Mouse (Mus musculus) lung, postnatal 0 days (tissue): ENCODE measurements around the gene Gja10. TPM values are rescaled to one million over a fixed set of nuclear protein-coding genes. Genes with fewer than 3 reads are reported as not detected.

Source experiments
- ATAC-seq: fragments of 200-750 bp; cut with Nextera tagmentation; 2 replicates; pipeline ENCODE4 v1.8.0; 2017; ENCODE audit warnings: moderate library complexity
- DNase-seq: peaks from one replicate; pipeline ENCODE4 v3.0.0-alpha.2; 2016; ENCODE audit warnings: low spot score
- H3K27ac ChIP-seq: fragments of 300-500 bp; sonication (generic); 2 replicates; pipeline ENCODE4 v1.5.1; 2014; ENCODE audit warnings: antibody characterized with exemption, mild to moderate bottlenecking, low read length, mixed read lengths
- H3K27me3 ChIP-seq: fragments of 300-500 bp; sonication (generic); replicated peaks from 2 replicates; pipeline ENCODE4 v1.6.1; 2014; ENCODE audit warnings: low read length, mixed read lengths; ENCODE audit not compliant: insufficient read depth
- H3K36me3 ChIP-seq: fragments of 300-500 bp; sonication (generic); 2 replicates; pipeline ENCODE4 v1.6.1; 2014; ENCODE audit warnings: low read length, mixed read lengths; ENCODE audit not compliant: insufficient read depth
- H3K4me1 ChIP-seq: fragments of 300-500 bp; sonication (generic); 2 replicates; pipeline ENCODE4 v1.6.1; 2014; ENCODE audit warnings: antibody characterized with exemption, low read depth, low read length, mixed read lengths; ENCODE audit not compliant: insufficient read depth
- H3K4me2 ChIP-seq: fragments of 300-500 bp; sonication (generic); replicated peaks from 2 replicates; pipeline ENCODE4 v1.6.1; 2014; ENCODE audit warnings: low read depth, mild to moderate bottlenecking, low read length, moderate library complexity, mixed read lengths
- H3K4me3 ChIP-seq: fragments of 300-500 bp; sonication (generic); 2 replicates; pipeline ENCODE4 v1.5.1; 2014; ENCODE audit warnings: low read depth, low read length
- H3K9ac ChIP-seq: fragments of 300-500 bp; sonication (generic); replicated peaks from 2 replicates; pipeline ENCODE4 v1.6.1; 2014; ENCODE audit warnings: low read depth, mild to moderate bottlenecking
- H3K9me3 ChIP-seq: fragments of 300-500 bp; sonication (generic); 2 replicates; pipeline ENCODE4 v1.6.1; 2016; ENCODE audit warnings: low read length, mixed read lengths
- CTCF ChIP-seq: IDR thresholded peaks from 2 replicates; pipeline ENCODE4 v1.5.1; 2016; ENCODE audit warnings: antibody characterized with exemption, mild to moderate bottlenecking
- EP300 ChIP-seq: IDR thresholded peaks from 2 replicates; pipeline ENCODE4 v1.6.1; 2016; ENCODE audit warnings: antibody characterized with exemption, mild to moderate bottlenecking, control low read depth
- WGBS: fragments of 180-500 bp; shearing (Covaris S2); extraction: QIAGEN DNeasy Blood & Tissue Kit; methylation state at CpG from one replicate; pipeline ENCODE4 v1.1.7; 2014; 5-methylcytosine and 5-hydroxymethylcytosine counted together
- polyA plus RNA-seq: library from polyadenylated mRNA; unstranded; fragments of >200 nt; fragmentation: Nextera tagmentation; extraction: Ambion mirVana; gene quantifications from 2 replicates; pipeline ENCODE4 v1.2.1, GENCODE M21; 2015

Gene Gja10
- polyA plus RNA-seq, 1 experiment from 2014 or later, result not detected

GRCm38 (mm10) chr4:32572118-32572517, 30.4 kb downstream of the Gja10 start:
- H3K27me3 ChIP-seq, result no peaks in the 10 kb centered on the region
- H3K9me3 ChIP-seq, result no peaks in the 10 kb centered on the region
- DNase-seq (peak; percentile 69), ATAC-seq (peak; percentile 50)
- H3K4me3 ChIP-seq, result no peak overlapping the region
- peak; percentile 81 for TF ChIP-seq CTCF
- no peak for TF ChIP-seq EP300
- peaks cover 8% of the 10 kb centered on the region; the same call in 1 of the 2 replicates for H3K36me3 ChIP-seq
- H3K27ac ChIP-seq, result no peak overlapping the region
- H3K9ac ChIP-seq, result no peak overlapping the region
- no peaks in the 10 kb centered on the region for H3K4me1 ChIP-seq
- H3K4me2 ChIP-seq, result no peak overlapping the region
- 40% methylated on average over 1 of the region's 1 CpGs for WGBS

DNA sequence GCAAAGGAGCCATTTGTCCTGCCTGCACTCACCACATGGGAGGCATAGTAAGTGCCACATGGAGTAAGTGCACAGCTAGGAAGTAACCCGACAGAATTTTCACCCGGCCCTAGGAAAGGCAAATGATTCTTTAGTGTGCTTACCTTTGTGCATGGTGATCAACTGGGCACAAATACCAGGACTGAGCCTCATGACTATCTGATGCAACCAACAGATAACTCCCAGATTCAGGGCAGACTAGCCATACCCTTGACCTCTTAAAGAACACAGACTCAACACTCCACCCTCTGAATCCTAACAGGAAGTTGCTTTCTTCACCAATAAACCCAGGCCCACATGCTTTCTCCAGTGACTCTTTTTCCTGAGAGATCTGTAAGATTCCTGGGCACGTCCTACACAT, 31.1 kb downstream of the Gja10 start:
- H3K27ac ChIP-seq, result no peak overlapping the region
- H3K9me3 ChIP-seq, result no peaks in the 10 kb centered on the region
- no peak overlapping the region for H3K4me3 ChIP-seq
- WGBS, result 45% methylated on average over 3 of the region's 3 CpGs
- TF ChIP-seq EP300 (no peak), CTCF (no peak)
- H3K4me1 ChIP-seq, result no peaks in the 10 kb centered on the region
- no peak overlapping the region for H3K9ac ChIP-seq
- no peak overlapping the region for H3K4me2 ChIP-seq
- ATAC-seq (peak; percentile 37), DNase-seq (peak; percentile 26)
- no peaks in the 10 kb centered on the region for H3K27me3 ChIP-seq
- peaks cover 4% of the 10 kb centered on the region; the same call in 1 of the 2 replicates for H3K36me3 ChIP-seq

GRCm38 (mm10) chr4:32570939-32571317, 31.6 kb downstream of the Gja10 start:
- DNase-seq (no peak), ATAC-seq (no peak)
- H3K9me3 ChIP-seq, result no peaks in the 10 kb centered on the region
- no peaks in the 10 kb centered on the region for H3K4me1 ChIP-seq
- 58% methylated on average over 8 of the region's 8 CpGs for WGBS
- no peak overlapping the region for H3K27ac ChIP-seq
- TF ChIP-seq EP300 (no peak), CTCF (no peak)
- H3K36me3 ChIP-seq, result no peaks in the 10 kb centered on the region
- H3K4me3 ChIP-seq, result no peak overlapping the region
- no peak overlapping the region for H3K4me2 ChIP-seq
- H3K27me3 ChIP-seq, result no peaks in the 10 kb centered on the region
- H3K9ac ChIP-seq, result no peak overlapping the region

- H3K27me3 ChIP-seq, result no peaks in the 10 kb centered on the region
- no peak overlapping the region for H3K4me3 ChIP-seq
- DNase-seq (peak; percentile 63), ATAC-seq (peak; percentile 59)
- TF ChIP-seq CTCF, result peak; percentile 14; the same call in 1 of the 2 replicates
- no peak for TF ChIP-seq EP300
- no peaks in the 10 kb centered on the region for H3K4me1 ChIP-seq
- no peak overlapping the region for H3K27ac ChIP-seq
- H3K36me3 ChIP-seq, result no peaks in the 10 kb centered on the region
- H3K9me3 ChIP-seq, result no peaks in the 10 kb centered on the region
- no peak overlapping the region for H3K9ac ChIP-seq
- no peak overlapping the region for H3K4me2 ChIP-seq
- 43% methylated on average over 17 of the region's 17 CpGs for WGBS
Measured at GRCm38 (mm10) chr4:32569995-32570938, 32.3 kb downstream of the Gja10 start.

DNA sequence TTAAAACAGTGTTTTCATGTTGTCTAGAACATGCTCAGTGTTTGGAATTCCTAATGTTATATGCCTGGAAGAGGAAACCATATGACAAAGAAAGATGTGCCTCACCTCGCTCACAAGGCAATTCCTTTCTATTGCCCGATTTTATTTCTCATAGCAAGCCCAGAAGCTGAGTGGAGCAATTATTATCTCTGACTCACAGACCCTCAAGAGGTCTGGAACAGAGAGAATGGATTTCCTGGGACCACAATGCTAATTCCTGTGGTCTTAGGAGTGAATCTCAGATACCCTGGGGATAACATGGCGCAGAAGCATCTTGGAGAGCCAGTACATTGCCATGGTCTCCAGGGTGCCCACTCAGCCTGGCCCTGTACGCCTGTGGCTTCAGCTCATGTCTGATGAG, 33.5 kb downstream of the Gja10 start:
- ATAC-seq (no peak), DNase-seq (no peak)
- 83% methylated on average over 4 of the region's 4 CpGs for WGBS
- no peak overlapping the region for H3K27ac ChIP-seq
- TF ChIP-seq CTCF (no peak), EP300 (no peak)
- no peak overlapping the region for H3K4me2 ChIP-seq
- no peak overlapping the region for H3K9ac ChIP-seq
- no peaks in the 10 kb centered on the region for H3K27me3 ChIP-seq
- H3K4me3 ChIP-seq, result no peak overlapping the region
- no peaks in the 10 kb centered on the region for H3K36me3 ChIP-seq
- H3K9me3 ChIP-seq, result no peaks in the 10 kb centered on the region
- H3K4me1 ChIP-seq, result no peaks in the 10 kb centered on the region

DNA sequence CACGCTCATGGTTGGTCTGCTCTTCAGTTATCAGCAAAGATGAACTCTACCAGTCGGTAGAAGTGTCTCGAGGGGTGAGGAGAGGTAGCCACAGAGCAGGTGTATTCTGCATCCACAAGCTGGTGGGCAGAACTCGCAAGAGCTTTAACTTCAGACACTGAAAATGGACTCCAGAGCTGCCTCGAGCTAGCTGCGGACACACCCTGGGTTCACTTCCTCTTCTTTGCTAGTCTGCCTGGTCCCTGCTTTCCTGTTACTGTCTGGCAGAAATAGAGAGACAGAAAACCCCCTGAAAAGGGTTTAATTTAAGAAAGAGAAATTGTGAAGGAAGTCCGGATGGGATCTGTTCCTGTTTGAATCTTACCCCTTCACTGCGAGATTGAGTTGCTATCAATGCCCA, 37.6 kb downstream of the Gja10 start:
- H3K27me3 ChIP-seq, result no peaks in the 10 kb centered on the region
- ATAC-seq (no peak), DNase-seq (no peak)
- no peak overlapping the region for H3K4me3 ChIP-seq
- no peak overlapping the region for H3K27ac ChIP-seq
- TF ChIP-seq CTCF (no peak), EP300 (no peak)
- no peaks in the 10 kb centered on the region for H3K9me3 ChIP-seq
- H3K4me2 ChIP-seq, result no peak overlapping the region
- no peaks in the 10 kb centered on the region for H3K4me1 ChIP-seq
- peaks cover 10% of the 10 kb centered on the region; the same call in 1 of the 2 replicates for H3K36me3 ChIP-seq
- H3K9ac ChIP-seq, result no peak overlapping the region
- WGBS, result 69% methylated on average over 8 of the region's 8 CpGs
